ENCODE assay signal across 13 mouse cellular contexts in genomic region chr14:25207422-25207821, GRCm38 (mm10).
A peak's percentile ranks its signal among the peaks of the same experiment; 100 is the strongest.
DNase-seq lines count a peak whose midpoint lies in the region; ATAC-seq lines count a peak whose summit lies in the region.
"Had no signal": no experiment of that assay in that cellular context is flagged by ENCODE, and none has a peak within 500 bp of the region (broad histone marks: within the 10 kb centered on the region; RNA-seq: fewer than 3 reads in every experiment).

No protein-coding gene starts in this region.

- H3K4me3 ChIP-seq in hindbrain, embryonic 10.5 days, result no peak overlapping the region
- H3K4me3 ChIP-seq in hindbrain, embryonic 12.5 days, result no peak overlapping the region
- H3K4me3 ChIP-seq in intestine, embryonic 16.5 days (ENCODE audit: low read length), result no peak overlapping the region
- H3K4me3 ChIP-seq in liver, embryonic 13.5 days (replicated peaks), result no peak overlapping the region

- ATAC-seq in hindbrain, embryonic 12.5 days (ENCODE audit: low FRiP score), result no peak
- peak; percentile 25; the same call in 1 of the 2 replicates for ATAC-seq in intestine, embryonic 16.5 days
- ATAC-seq in liver, embryonic 13.5 days (ENCODE audit: low read depth), result no peak
- ATAC-seq: forebrain, postnatal 0 days had no signal

- H3K9me3 ChIP-seq in hindbrain, embryonic 10.5 days, result no peaks in the 10 kb centered on the region
- H3K9me3 ChIP-seq in hindbrain, embryonic 12.5 days (replicated peaks), result no peaks in the 10 kb centered on the region
- H3K9me3 ChIP-seq in intestine, embryonic 16.5 days (ENCODE audit: control insufficient read depth, low read length), result no peaks in the 10 kb centered on the region
- no peaks in the 10 kb centered on the region for H3K9me3 ChIP-seq in liver, embryonic 13.5 days (replicated peaks)

- WGBS in hindbrain, embryonic 10.5 days, result 59% methylated on average over 5 of the region's 5 CpGs
- 63% methylated on average over 5 of the region's 5 CpGs for WGBS in hindbrain, embryonic 12.5 days
- WGBS in intestine, embryonic 16.5 days, result 47% methylated on average over 5 of the region's 5 CpGs
- 62% methylated on average over 5 of the region's 5 CpGs for WGBS in liver, embryonic 13.5 days (ENCODE audit: insufficient replicate concordance)

- no peaks in the 10 kb centered on the region for H3K27me3 ChIP-seq in hindbrain, embryonic 10.5 days (ENCODE audit: insufficient read depth, poor library complexity, severe bottlenecking)
- 0 out of 2 replicates have a peak, but pooled peaks cover 2% of the 10 kb centered on the region for H3K27me3 ChIP-seq in hindbrain, embryonic 12.5 days
- H3K27me3 ChIP-seq in intestine, embryonic 16.5 days (replicated peaks; ENCODE audit: control insufficient read depth, insufficient read depth, low read length), result no peaks in the 10 kb centered on the region
- no peaks in the 10 kb centered on the region for H3K27me3 ChIP-seq in liver, embryonic 13.5 days

- no peak for DNase-seq in hindbrain, embryonic 10.5 days (ENCODE audit: low spot score)
- DNase-seq in kidney, postnatal 14 days, result peak; percentile 31
- no peak for DNase-seq in liver, embryonic 13.5 days
- DNase-seq in gastrocnemius, adult 8-10 months (ENCODE audit: low spot score in 2 of 2), result no peak
- DNase-seq in frontal cortex, postnatal 36 days (ENCODE audit: low spot score in 2 of 2), result no peak
- DNase-seq: adrenal gland, postnatal 25 days; forebrain, postnatal 0 days; gastrocnemius, postnatal 14 days; layer of hippocampus, adult 9-11 months; lung, postnatal 10 days; right cerebral cortex, adult 18-20 months had no signal

- no peak overlapping the region for H3K4me2 ChIP-seq in hindbrain, embryonic 12.5 days (replicated peaks)
- no peak overlapping the region for H3K4me2 ChIP-seq in intestine, embryonic 16.5 days (ENCODE audit: low read depth, low read length)
- no peak overlapping the region for H3K4me2 ChIP-seq in liver, embryonic 13.5 days

- H3K4me1 ChIP-seq in hindbrain, embryonic 10.5 days (replicated peaks), result peaks cover 40% of the 10 kb centered on the region
- peaks cover 14% of the 10 kb centered on the region for H3K4me1 ChIP-seq in hindbrain, embryonic 12.5 days
- H3K4me1 ChIP-seq in intestine, embryonic 16.5 days (ENCODE audit: control insufficient read depth, insufficient read depth, low read length), result peaks cover 31% of the 10 kb centered on the region
- peaks cover 12% of the 10 kb centered on the region for H3K4me1 ChIP-seq in liver, embryonic 13.5 days (replicated peaks)

- H3K9ac ChIP-seq in hindbrain, embryonic 12.5 days, result no peak overlapping the region
- no peak overlapping the region for H3K9ac ChIP-seq in intestine, embryonic 16.5 days (ENCODE audit: low read depth, low read length)
- no peak overlapping the region for H3K9ac ChIP-seq in liver, embryonic 13.5 days
- H3K9ac ChIP-seq: forebrain, postnatal 0 days had no signal

- H3K27ac ChIP-seq in hindbrain, embryonic 10.5 days, result peak overlapping the region; percentile 4; the same call in 1 of the 2 replicates
- H3K27ac ChIP-seq in hindbrain, embryonic 12.5 days, result no peak overlapping the region
- H3K27ac ChIP-seq in intestine, embryonic 16.5 days (ENCODE audit: low read length), result peak overlapping the region; percentile 45
- H3K27ac ChIP-seq in liver, embryonic 13.5 days, result peak overlapping the region; percentile 43; the same call in 1 of the 2 replicates

- no peaks in the 10 kb centered on the region for H3K36me3 ChIP-seq in hindbrain, embryonic 10.5 days
- no peaks in the 10 kb centered on the region for H3K36me3 ChIP-seq in hindbrain, embryonic 12.5 days
- no peaks in the 10 kb centered on the region for H3K36me3 ChIP-seq in intestine, embryonic 16.5 days (ENCODE audit: control insufficient read depth, insufficient read depth, low read length)
- no peaks in the 10 kb centered on the region for H3K36me3 ChIP-seq in liver, embryonic 13.5 days
